Mouse (Mus musculus) R1 (cell line): ENCODE data around the gene Anks1b.

Experiments
- DNase-seq: peaks from one replicate; pipeline ENCODE4 v3.0.0-alpha.2; 2018; ENCODE audit warnings: low read depth, low spot score

Anks1b gene

GRCm38 (mm10) chr10:90947608-90948373, 1074.5 kb downstream of the Anks1b start:
- no peak for DNase-seq

- no peak for DNase-seq
Measured at GRCm38 (mm10) chr10:90953103-90953709, 1079.9 kb downstream of the Anks1b start.

- DNase-seq, result no peak
Measured at GRCm38 (mm10) chr10:90953821-90954220, 1080.5 kb downstream of the Anks1b start.

- DNase-seq, result no peak
Measured at GRCm38 (mm10) chr10:90960374-90960773, 1087.1 kb downstream of the Anks1b start.

- DNase-seq, result no peak
Measured at GRCm38 (mm10) chr10:90964511-90964910, 1091.2 kb downstream of the Anks1b start.

- DNase-seq, result no peak
Measured at GRCm38 (mm10) chr10:90965671-90966315, 1092.5 kb downstream of the Anks1b start.

- no peak for DNase-seq
Measured at GRCm38 (mm10) chr10:90966821-90967220, 1093.5 kb downstream of the Anks1b start.

GRCm38 (mm10) chr10:90968247-90968646, 1094.9 kb downstream of the Anks1b start:
- no peak for DNase-seq

GRCm38 (mm10) chr10:90969355-90970174, 1096.3 kb downstream of the Anks1b start:
- DNase-seq, result no peak

- no peak for DNase-seq
Measured at GRCm38 (mm10) chr10:90970560-90970959, 1097.3 kb downstream of the Anks1b start.

- DNase-seq, result no peak
Measured at GRCm38 (mm10) chr10:90974084-90974483, 1100.8 kb downstream of the Anks1b start.

- no peak for DNase-seq
Measured at GRCm38 (mm10) chr10:90974491-90974890, 1101.2 kb downstream of the Anks1b start.

- no peak for DNase-seq
Measured at GRCm38 (mm10) chr10:90981811-90982210, 1108.5 kb downstream of the Anks1b start.

- no peak for DNase-seq
Measured at GRCm38 (mm10) chr10:90983046-90983445, 1109.7 kb downstream of the Anks1b start.

- no peak for DNase-seq
Measured at GRCm38 (mm10) chr10:90990340-90990739, 1117.0 kb downstream of the Anks1b start.

- no peak for DNase-seq
Measured at GRCm38 (mm10) chr10:90992237-90992636, 1118.9 kb downstream of the Anks1b start.

- DNase-seq, result no peak
Measured at GRCm38 (mm10) chr10:90993869-90994268, 1120.6 kb downstream of the Anks1b start.

GRCm38 (mm10) chr10:90999899-91000298, 1126.6 kb downstream of the Anks1b start:
- DNase-seq, result no peak

- no peak for DNase-seq
Measured at GRCm38 (mm10) chr10:91001421-91001820, 1128.1 kb downstream of the Anks1b start.

GRCm38 (mm10) chr10:91005858-91006538, 1132.7 kb downstream of the Anks1b start:
- peak; percentile 27 for DNase-seq
